Mouse (Mus musculus) spleen, postnatal 14 days (tissue): ENCODE data around the gene Smarca4.

ENCODE experiments used
- DNase-seq, 2 experiments: peaks; one replicate each; pipeline ENCODE4 v3.0.0; 2021 to 2022; ENCODE audit warnings: low spot score in 2 of 2

Gene Smarca4

DNA sequence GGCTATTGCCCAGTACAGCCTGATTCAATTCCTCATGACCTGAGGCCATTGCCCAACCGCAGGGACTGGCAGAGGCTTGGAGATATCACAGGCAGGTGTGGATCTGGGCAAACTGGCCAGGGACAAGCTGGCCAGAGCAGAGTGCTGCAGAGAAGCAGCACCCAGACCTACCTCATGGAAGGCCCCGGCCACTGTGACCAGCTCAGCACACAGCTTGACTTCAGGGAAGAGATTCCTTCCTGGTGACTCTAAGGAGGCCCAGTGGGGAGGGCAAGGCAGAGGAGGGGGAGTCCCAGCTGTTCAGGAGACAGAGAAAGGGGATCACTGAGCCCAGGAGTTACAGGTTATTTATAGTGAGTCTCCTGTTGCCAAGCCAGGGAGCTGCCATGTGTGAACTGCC lies 105.1 kb downstream of the Smarca4 start:
- no peak for DNase-seq

DNA sequence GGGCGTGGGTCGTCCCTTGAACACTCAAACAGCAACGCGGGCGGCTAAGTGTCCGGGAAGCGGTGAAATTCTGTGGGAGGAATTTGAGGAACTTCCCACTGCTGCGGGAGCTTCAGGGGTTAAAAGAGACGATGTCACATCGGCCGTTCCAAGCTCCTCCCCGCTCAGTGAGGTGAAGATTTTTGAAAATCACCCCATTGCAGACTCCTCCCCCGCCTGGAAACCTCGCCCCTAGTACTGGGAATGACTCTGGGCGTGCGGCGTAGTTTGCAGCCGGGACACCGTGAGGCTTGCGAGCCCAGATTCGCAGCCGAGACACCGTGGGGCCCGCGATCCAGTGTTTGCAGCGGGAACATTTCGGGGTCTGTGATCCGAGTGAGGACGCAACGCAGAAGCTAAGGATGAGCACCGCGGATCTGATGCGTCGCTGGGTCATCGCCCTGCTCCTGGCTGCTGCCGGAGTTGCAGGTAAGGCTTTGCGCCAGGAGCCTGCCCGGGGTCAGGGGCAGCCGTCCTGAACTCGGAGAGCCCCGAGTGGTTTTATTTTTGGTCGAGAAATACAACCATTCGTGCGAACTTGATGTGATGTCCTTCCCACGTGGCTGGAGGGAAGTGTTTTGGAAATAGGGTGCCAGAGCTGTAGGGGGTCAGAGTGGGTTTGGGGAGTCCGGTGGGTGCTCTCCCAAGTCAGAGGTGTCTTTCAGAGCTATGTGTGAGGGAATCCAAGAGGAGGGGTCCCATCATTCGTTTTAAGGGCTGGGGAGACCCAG lies 107.6 kb downstream of the Smarca4 start, which contains the start of gene Ldlr:
Ldlr (plus strand) TSS at position 107 of the 770 bp plus-strand sequence.
- peak; percentile 28 to 44 for DNase-seq

DNA sequence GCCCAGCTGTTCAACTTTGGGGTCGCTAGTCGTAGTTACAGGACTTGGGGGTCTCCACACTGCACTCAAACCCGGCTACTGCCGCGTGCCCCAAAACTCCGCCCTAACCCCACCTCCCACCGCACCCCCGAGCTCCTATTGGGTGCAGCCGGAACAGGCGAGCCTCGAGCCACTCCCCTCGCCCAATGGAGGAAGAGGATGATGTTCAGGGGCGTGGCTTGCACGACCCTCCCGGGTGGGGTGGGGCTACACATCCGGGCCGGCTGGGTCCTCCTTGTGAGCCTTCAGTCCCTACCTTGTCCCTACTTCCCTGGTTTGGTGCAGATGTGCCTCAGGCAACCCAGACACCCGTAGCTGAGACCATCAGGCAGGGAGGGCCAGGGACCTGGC lies 108.2 kb downstream of the Smarca4 start:
- DNase-seq: peak; percentile 64 to 66

DNA sequence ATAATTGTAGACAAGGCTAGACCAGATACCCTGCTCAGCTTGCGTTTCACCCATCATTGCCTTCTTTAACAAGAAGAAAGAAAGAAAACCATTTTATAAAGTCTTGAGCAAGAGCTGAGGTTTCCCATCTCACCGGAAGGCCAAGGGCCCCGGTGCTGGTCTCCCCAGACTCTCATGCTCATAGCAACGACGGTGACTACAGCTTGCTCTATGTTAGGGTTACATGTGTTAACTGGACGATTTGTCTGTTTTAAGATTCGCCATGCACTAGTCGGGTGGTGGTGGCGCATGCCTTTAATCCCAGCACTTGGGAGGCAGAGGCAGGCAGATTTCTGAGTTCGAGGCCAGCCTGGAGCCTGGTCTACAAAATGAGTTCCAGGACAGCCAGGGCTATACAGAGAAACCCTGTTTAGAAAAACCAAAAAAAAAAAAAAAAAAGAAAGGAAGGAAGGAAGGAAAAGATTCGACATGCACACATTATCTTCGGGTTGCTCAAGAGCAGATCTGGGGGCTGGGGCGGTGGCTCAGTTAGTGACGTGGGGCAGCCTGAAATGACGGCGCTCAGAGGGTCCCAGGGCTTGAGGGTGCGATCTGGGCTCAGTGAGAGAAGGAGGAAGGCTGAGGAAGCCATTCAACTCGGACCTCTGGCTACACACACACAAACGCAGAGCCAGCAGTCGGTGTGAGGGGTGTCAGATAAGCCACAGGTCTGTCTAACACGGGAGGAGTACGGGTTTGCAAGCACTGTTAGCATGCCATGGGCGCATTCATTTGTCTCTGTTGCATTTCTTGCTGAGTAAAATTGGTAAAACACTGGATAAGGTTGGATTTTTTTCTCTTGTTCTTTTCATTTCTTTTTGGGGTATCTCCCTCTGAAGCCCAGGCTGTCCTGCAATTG lies 109.5 kb downstream of the Smarca4 start:
- no peak for DNase-seq

DNA sequence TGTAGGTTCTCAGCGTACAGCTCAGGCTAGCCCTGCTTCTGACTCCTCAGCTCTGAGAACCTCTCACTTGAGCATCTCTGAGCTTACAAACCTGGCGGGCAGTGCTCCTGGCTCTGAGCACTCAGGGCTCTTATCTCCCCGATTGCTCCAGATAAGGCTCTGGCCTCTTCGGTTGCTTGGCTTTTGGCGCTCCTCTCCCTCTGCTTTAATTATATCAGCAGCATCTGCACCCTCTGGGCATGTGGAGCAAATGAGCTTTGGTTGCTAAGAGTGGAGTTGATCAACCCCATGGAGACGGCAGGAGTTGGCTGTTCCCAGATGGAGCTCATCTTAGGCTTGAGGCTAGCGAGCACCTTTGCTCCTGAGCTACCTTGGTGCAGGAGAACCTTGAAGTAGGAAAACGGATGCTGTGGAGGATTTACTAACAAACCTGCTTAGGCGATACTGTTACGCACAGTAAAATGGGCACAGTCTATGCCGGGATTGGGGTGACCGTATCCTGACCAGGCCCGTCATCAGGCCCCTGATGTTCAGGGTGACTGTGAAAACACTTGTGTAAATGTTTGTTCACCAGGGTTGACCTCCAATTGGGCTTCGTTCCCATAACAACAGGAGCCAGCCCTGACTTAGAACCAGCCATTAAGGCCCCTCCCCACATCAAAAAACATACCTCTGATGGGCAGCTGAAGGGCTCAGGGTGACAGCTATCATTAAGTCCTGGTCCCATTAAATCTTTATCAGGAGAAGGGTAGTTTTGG lies 110.4 kb downstream of the Smarca4 start:
- no peak for DNase-seq

DNA sequence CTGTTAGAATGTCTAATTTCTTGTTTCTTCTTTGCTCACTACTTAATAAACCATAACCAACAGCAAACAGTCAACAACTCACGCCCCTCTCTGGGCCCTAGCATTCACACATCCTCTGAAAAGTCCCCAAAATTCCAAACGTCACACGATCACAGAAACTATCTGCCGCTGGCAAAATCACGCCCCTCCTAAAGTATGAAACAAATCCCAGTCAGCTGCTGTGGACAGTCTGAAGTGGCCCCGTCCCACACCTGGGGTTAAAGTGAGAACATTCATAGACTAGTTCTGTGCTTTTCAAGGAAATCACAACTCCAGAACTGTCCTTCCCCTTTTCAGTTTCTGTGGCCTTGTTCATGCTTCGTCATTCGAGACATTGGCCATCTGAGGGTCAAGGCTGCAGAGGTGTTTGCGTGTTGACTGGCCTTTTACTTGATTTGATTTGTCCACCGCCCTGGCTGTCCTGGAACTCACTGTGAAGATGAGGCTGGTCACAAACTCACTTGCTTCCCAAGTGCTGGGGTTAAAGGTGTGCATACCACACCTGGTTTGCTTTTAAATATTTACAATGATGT lies 112.4 kb downstream of the Smarca4 start:
- no peak for DNase-seq

DNA sequence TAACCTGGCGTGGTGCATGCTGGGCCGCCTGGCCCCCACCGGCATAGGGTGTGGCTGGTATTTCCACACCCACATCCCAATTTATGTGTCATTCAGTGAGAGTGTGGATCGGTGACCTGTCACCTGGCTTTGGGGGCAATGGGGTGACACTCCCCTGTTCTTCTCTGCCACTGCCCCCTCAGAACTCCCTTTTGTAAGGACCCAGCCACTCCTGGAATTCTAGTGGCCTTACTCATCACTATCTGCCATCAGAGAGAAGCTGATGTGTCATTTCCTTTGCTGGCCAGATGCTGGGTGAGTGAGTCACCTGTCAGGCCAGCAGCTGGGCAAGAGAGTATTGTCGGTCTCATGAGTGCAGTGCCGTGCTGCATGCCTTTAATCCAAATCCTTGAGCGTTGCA lies 113.3 kb downstream of the Smarca4 start:
- DNase-seq: no peak

DNA sequence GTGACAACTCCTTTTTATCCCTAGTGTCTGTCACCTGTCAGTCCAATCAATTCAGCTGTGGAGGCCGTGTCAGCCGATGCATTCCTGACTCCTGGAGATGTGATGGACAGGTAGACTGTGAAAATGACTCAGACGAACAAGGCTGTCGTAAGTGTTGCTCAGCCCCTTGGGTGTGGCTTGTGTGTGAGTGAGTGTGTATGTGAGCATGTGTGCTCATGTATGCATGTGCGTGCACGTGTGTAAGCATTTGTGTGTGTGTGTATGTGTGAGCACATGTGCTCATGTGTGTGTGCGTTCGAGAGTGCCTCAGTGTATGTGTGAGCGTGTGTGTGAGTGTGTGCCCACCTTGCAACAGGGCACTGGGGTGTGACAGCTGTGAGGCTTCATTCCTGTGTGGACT lies 116.3 kb downstream of the Smarca4 start:
- DNase-seq: no peak

DNA sequence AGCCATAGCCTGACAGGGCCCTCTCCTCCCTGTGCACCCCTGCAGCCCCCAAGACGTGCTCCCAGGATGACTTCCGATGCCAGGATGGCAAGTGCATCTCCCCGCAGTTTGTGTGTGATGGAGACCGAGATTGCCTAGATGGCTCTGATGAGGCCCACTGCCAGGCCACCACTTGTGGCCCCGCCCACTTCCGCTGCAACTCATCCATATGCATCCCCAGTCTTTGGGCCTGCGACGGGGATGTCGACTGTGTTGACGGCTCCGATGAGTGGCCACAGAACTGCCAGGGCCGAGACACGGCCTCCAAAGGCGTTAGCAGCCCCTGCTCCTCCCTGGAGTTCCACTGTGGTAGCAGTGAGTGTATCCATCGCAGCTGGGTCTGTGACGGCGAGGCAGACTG lies 117.5 kb downstream of the Smarca4 start:
- DNase-seq: no peak

DNA sequence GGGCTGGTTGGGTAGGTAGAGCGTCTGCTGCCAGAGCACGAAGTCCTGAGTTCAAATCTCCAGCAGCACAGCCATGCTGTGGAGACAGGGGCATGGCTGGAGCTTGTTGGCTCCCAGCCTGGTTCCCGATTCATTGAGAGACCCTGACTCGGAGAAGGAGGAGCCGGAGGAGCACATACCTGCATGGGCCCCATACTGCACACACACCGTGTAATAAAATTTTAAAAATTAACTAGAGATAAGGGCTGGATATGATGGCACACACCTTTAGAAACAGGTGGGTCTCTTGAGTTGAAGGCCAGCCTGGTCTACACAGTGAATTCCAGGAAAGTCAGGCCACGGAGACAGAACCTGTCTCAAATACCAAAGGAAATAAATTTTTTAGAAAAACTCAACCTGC lies 118.0 kb downstream of the Smarca4 start:
- no peak for DNase-seq

DNA sequence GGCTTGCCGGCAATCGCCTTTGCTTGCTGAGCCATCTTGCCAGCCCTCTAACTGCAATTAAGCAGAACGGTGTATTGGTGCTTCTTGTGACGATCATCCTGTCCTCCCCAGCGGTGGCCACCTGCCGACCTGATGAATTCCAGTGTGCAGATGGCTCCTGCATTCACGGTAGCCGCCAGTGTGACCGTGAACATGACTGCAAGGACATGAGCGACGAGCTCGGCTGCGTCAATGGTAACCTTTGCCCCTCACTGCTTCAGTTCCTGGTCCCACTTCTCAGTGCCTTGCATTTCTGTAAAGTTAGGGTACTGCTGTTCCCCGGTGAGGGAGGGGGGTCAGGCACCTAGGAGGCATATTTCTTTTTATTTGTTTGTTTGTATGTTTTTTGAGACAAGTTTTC lies 119.2 kb downstream of the Smarca4 start:
- DNase-seq: no peak

DNA sequence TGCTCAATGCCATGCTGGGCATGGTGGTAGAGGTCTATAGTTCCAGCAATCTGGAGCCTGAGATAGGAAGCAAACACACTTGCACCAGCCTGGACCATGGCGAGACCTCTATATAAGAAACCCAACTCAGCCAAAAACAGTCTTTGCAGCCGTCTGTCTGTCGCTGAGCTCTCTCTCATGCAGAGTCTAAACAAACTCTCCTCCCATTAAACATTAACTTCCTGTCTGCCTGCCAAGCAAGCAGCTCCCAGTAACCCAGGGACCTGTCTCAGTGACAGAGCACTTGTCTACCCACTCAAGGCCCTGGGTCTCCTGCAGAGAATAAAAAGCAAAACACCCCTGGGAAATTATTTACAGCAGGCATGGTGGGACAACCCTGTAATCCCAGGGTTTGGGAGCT lies 120.6 kb downstream of the Smarca4 start:
- DNase-seq: no peak

DNA sequence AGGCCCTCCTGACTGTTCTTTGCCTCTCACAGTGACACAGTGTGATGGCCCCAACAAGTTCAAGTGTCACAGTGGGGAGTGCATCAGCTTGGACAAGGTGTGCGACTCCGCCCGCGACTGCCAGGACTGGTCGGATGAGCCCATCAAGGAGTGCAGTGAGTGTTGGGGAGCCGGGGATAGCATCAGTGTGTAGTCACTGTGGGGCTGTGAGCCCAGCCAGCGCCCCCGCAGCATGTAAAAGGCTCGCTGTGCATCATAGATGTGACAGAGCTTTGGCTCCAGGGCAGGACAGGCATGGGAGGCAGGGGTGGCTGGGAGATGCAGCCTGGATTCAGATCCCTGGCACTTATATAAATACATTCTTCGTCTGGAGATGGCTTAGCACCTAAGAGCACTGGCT lies 121.2 kb downstream of the Smarca4 start:
- no peak for DNase-seq

DNA sequence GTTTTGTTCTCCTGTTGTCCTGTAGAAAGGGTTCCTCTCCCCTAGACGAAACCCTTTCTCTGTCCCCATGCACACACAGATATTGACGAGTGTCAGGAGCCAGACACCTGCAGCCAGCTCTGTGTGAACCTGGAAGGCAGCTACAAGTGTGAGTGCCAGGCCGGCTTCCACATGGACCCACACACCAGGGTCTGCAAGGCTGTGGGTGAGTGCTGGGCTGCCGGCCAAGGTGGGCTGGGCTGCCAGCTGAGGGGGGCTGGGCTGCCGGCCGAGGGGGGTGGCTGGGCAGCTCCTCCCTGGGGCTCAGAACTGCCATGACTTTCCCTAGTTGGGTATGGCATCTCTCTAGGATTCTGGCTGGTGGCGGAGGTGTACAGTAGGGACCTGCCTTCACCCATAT lies 122.8 kb downstream of the Smarca4 start:
- DNase-seq: no peak

DNA sequence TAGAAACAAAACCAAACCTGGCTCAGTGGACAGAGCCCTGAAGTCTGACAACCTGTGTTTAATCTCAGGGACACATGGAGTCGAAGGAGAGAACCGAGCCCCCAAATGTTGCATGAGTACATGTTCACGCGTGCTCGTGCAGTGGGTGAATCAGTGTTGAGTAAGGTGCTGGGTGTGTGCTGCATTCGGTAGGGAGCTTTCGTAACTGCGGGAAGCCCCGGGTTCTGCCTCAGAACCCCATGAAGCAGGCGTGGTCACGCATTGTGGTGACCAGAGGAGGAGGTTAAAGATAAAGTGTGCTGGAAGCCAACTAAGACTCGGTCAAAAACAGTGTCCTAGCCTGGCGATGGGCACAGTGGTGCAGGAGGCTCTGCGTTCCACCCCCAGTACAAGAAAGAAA lies 124.5 kb downstream of the Smarca4 start:
- no peak for DNase-seq

DNA sequence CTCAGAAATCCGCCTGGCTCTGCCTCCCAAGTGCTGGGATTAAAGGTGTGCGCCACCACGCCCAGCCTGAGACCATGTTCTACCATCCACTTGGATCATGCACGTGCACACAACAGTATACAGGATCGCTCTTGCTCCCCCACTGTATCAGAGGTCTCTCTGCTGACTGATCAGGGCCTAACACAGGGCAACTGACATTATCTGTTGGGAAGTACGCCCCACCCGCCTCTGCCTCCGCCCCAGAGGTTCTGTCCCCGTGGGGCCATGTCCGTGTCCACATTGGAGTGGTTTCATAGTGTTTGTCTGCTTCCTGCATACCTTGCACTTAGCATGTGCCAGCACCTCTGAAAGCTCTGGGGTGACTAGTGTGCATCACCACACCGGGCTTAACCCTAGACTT lies 125.5 kb downstream of the Smarca4 start:
- DNase-seq: no peak

DNA sequence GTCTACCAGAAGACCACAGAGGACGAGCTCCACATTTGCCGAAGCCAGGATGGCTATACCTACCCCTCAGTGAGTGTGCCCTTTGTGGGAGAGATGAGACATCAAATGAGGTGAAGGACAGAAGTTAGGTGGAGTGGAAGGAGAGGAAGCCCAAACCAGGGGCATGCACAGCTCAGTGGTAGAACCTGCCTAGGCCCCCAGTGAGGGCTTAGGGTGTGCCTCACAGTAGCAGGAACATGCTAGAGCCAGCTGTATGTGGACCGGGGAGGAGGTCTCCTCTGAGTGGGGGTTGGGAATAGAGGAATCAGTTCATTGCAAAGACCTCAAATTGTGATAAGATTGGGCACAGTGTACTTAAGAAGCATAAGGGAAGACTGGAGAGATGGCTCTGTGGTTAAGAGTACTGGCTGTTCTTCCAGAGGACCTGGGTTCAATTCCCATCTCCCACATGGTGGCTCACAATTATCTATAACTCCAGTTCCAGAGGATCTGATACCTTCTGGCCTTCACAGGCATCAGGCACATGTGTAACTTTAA lies 131.3 kb downstream of the Smarca4 start:
- DNase-seq: no peak

DNA sequence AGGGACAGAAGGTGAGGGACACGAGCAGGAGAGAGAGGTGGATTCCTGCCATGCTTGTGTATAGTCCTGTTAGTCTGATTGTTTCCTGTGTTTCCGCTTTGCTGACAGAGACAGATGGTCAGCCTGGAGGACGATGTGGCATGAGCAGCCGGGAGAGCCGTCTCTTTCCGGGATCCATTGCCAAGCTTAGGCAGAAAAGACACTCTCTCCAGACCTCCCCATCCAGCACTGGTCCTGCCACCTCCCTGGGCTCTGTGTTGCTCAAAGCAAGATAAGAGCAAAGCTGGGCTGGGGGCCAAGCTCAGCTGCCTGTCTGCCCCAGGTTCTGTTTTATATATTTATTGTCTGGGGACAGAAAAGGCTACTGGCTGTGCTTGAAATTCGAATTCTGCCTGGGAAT lies 132.1 kb downstream of the Smarca4 start:
- no peak for DNase-seq

DNA sequence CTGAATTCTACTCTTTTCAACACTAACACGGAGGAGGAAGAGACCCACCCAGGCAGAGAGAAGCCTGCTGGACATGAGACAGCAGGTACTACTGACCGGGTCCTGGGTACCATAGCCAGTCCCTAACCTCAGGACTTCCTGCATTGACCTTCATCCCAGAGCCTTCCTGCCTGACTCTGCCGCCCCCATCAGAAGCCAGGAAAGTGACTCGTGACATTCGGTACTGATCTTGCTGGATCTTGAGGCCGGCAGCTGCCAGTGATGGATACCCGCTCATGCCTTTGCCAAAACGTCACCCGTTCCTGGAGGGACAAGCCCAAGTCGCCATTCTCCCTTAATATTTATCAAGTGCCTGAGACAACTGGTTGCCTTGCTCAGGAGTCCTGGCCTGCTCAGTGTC lies 132.5 kb downstream of the Smarca4 start:
- DNase-seq: no peak

DNA sequence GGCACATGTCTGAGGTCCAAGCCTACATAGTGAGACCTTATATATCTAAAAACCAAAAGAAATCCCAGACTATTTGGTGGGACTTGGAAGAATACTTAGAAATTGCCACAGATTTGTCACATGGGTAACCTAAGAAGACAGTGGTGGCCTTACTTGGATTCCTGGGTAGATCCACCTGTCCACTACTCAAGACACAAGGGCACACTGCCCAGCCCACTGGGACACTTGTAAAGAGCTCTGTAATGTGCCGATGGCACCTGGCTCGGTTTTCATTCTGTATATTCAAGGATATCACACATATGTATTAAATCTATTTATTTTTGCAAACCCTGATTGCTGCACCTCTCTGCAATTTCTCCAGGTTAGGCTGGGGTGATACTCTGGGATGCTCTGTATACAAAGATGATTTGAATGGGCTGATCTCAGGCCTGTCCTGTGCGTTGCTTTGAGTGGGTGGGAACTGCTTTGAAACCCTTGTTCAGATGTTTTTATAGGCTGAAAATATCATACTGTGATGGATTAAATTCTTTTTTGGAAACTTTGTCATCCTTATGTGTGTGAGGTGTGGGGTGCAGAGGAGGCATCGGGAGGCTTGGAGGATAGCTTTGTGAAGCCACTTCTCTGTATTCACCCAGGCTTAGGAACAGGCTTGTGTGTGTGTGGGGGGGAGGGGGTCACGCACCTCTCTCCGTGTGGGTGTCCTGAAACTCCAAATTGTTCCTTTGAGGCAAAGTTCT lies 133.6 kb downstream of the Smarca4 start:
- DNase-seq: no peak

DNA sequence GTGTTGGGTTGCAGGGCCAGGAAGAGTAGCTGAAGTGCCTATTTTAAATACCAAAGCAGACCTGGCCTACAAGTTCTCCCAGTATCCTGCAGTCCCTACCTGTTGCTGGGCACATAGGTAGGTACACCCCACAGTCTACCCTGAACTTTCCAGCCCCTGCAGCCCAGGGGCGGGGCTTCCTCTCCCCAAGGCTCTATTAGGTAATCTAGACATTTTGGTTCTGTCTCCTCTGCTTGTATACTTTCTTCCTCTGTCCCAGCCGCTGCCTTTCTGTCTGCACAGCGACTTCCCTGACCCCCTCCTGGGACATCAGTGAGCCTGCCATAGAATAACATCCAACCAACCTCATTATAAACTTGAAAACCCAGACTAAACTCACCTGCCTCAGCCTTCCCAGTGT lies 134.4 kb downstream of the Smarca4 start:
- DNase-seq: no peak
